Mouse (Mus musculus) kidney, postnatal 36 days (tissue): ENCODE results near the gene Cpt1c.

Experiments used
- DNase-seq, 2 experiments: peaks; one replicate each; pipeline ENCODE4 v3.0.0; 2021 to 2022; ENCODE audit warnings: mixed read lengths in 2 of 2

Cpt1c gene

DNA sequence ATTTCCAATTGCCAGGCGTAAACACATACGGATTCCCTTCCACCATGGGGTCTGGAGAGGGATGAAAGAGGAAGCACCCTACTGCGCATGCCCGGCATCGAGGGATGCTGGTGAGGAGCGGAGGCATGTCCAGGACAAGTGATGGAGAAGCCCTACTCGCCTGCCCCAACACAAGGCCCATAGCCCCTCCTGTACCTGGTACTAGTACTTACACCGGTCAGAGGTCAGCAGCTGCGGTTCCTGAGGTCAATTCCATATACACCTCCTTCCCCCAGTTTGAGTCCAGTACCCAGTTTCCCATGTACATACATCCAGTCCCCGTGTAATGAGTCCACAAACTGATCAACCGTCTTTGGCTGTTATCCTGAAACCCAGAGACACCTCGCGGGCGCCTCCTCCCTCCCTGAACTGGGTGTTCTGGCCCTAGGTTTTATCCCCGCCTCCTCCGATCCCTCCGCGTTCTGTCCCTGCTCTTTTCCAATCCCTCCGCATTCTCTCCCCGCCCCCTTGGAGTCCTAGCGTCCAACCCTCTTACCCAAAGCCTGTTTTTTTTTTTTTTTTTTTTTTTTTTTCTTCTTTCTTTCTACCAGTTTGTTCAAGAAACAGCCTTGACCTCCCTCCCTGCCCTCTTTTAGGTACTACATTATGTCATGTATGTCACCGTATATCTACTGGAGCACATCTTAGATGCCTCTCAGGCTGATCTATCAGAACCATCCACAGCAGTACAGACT is at the start of gene Cpt1c:
TSS of gene Cpt1c (minus strand) at position 469 of the 734 bp plus-strand sequence.
- peak; percentile 75 to 80 for DNase-seq

DNA sequence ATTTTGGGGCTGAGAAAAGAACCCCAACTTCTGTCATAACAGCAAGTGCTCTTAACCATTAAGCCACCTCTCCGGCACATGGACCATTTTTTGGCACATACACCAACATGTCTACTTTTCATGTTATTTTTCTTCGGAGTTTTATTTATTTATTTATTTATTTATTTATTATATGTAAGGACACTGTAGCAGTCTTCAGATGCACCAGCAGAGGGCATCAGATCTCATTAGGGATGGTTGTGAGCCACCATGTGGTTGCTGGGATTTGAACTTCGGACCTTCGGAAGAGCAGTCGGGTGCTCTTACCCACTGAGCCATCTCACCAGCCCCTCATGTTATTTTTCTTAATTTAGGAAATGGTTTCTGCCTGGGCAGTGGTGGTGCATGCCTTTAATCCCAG is 49.1 kb upstream of the Cpt1c start:
- DNase-seq, result peak; percentile 21 to 50

DNA sequence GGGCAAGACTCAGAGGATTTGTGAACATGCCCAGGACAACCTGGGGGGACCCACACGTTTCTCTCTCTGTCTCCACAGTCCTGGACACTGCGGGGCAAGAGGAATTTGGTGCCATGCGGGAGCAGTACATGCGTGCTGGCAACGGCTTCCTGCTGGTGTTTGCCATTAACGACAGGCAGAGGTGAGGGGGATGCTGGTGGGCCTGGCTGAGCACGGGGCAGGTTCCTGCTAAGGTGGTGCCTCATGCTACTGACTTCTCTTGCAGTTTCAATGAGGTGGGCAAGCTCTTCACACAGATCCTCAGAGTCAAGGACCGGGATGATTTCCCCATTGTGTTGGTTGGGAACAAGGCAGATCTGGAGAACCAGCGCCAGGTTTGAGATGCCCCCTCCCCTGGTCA is 45.6 kb upstream of the Cpt1c start:
- no peak for DNase-seq

- DNase-seq, result peak; percentile 75 to 85
Observed at GRCm38 (mm10) chr7:45019031-45019571, 44.5 kb upstream of the Cpt1c start.

- peak; percentile 90 to 99 for DNase-seq
Observed at GRCm38 (mm10) chr7:45017242-45018061, 42.8 kb upstream of the Cpt1c start, which contains the start of gene Rras. TSS of gene Rras (plus strand) at chr7:45017961.

DNA sequence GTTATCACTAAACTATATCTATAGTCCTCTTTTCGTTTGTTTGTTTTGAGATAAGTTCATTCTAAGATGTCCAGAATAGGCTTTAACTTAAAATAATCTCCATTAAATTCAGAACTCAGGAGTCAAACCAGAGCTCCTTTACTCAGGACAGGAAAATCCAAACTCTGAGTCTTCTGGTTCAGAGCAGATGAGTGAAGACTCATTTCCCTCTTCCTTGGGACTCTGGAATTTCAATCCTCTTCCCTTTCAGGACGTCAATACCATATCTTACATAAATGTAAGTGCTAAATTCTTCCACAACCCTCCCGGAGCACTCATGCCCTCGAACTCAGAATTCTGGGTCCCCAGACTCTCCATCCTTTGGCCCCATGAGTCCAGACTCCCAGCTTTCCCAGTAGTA is 42.1 kb upstream of the Cpt1c start:
- no peak for DNase-seq

DNA sequence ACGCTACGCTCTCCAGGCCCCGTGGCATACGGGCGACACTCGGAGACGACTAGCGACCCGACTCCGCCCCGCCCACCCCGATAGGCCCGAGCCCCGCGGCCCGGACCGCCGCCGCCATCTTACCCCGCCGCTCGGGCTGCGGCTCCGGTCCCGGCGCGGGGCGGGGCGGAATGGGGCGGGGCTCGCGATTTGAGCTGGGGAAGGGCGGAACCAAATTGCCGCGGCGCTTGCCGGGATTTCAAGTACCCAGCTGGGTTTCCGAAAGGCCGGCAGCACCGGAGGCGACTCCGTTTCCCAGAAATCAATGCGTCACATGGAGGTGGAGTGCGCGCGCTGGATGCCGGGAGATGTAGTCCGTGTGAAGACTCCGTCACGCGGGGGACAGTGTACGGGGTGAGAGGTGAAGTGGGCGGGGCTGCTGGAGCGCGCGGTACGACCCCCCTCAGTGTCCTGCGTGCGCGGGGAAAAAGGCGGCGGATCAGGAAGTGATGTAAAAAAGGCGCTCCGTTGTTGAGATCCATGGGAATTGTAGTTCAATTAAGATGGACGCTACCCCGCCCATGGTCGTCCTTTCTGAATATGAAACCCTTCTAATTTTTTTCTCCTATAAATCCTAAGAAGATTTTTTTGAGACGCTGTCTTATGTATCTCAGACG is 41.4 kb upstream of the Cpt1c start, which contains the start of gene Scaf1:
TSS of gene Scaf1 (minus strand) at position 407 of the 656 bp plus-strand sequence.
- peak; percentile 99 to 100 for DNase-seq

DNA sequence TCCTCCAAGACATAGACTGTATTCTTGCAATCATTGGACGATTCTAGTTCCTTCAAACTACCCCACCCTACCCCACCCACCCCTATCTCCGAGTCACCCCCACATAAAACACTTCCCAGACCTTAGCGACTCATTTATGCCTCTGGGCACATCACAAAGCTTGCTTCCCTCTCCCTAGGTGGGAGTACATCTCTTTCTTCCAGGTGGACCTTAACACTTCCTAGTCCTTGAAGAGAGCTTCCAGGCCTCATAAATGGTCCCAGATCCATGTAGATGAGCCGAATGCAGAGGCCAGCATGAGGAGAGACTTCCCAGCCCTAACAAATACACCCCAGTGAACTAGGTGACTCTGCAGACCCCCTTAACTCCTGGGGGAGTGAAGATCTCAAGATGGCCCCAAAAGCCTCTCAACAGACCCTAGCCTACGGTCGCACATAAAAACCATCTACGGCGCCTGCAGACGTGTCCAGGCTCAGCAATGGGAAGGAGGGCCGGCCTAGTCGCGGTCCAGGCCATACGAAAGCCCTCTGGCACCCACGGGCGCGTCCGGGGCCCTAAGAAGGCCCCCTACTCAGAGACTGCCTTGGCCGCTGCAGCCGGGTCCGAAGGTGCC is 40.8 kb upstream of the Cpt1c start:
- no peak for DNase-seq

DNA sequence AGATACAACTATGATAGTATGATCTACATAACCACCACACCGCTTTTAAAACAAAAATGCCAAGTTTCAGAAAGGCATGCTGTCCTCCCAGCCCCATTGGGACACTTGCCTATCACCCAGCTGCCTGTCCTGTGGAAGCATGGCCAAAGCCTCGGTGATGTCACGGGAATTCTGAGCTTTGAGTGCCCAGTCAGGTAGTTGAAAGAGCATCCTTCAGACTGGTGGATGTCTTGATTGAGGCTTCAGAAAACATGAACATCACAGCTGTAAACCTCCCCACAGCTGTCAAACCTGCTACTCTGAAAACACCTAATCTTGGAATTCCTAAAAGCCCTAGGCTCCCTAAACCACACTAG is 39.4 kb upstream of the Cpt1c start:
- no peak for DNase-seq

- no peak for DNase-seq
Observed at GRCm38 (mm10) chr7:45013366-45014095, 38.9 kb upstream of the Cpt1c start.

DNA sequence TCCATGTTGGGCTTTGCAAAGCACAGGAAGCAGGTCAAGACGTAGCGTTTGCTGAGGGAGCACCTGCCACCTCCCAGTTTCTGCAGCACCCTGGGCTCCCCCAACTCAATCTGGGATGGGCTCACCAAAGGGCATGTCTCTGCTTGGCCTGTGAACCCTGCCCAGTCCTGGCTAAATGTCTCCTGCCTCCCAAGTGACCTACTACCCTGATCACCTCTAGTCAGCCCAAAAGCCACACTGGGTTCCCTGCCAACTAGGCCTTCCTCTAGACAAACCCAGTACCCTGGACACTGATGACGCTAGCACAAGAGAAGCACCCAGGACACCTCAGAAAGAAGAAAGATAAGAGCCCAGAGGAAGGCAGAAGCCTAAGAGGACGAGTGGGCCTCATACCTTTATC is 38.2 kb upstream of the Cpt1c start:
- DNase-seq, result no peak

- DNase-seq, result no peak
Observed at GRCm38 (mm10) chr7:45012011-45012410, 37.4 kb upstream of the Cpt1c start.

DNA sequence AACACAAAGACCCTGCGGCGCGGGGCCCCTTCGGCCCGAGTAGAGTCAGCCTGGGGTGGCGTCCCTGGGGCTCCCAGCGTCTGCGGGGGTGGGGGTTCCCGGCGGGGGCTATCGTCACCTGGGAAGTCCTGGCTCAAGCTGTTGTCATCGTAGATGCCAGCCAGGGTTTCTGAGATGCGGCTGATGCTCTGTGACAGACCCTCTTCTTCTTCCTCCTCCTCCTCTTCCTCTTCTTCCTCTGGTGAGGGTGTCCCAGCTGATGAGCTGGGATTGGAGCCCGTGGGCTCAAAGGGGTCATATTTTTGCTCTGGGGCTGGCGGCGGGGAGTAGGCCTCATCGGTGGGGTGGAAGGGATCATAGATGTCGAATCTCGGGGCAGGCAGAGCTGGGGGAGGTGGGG is 33.8 kb upstream of the Cpt1c start:
- DNase-seq, result no peak

- DNase-seq, result no peak
Observed at GRCm38 (mm10) chr7:45007846-45008245, 33.2 kb upstream of the Cpt1c start.

DNA sequence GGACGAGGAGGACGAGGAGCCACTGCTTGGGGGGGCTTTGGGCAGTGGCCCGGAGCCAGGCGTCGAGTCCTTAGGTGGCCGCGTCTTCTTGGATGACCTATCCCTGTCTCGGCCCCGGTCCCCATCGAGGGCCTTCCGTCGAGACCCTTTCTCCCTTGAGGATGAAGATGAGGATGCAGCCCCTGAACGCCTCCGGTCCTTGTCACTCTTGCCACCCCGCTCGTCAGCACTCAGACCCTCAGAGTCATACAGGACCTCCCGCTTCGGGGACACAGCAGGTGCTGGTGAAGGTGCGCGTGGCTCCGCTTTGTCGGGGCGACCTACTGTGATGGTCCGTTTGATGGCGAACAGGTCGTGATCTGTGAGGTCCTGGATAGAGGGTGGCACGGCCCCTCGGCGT is 32.5 kb upstream of the Cpt1c start:
- DNase-seq, result no peak

GRCm38 (mm10) chr7:45006503-45006902 is 31.9 kb upstream of the Cpt1c start:
- DNase-seq, result no peak

- no peak for DNase-seq
Observed at GRCm38 (mm10) chr7:45005321-45005992, 30.8 kb upstream of the Cpt1c start.

GRCm38 (mm10) chr7:45004546-45004945 is 29.9 kb upstream of the Cpt1c start:
- peak in 1 of 2 experiments; percentile 27 for DNase-seq

GRCm38 (mm10) chr7:45002440-45002839 is 27.8 kb upstream of the Cpt1c start:
- DNase-seq, result no peak

- DNase-seq, result peak in 1 of 2 experiments; percentile 34
Observed at GRCm38 (mm10) chr7:45000539-45001114, 26.0 kb upstream of the Cpt1c start.

- DNase-seq, result peak; percentile 53 to 56
Observed at GRCm38 (mm10) chr7:44999753-45000152, 25.1 kb upstream of the Cpt1c start.
